Mouse (Mus musculus): Measurements from ENCODE around the gene Alkbh1.

- no peak for TF ChIP-seq CTCF (conservative IDR thresholded peaks at IDR 0.05; ENCODE audit: low read length)
- TF ChIP-seq NANOG (IDR thresholded peaks at IDR 0.05; ENCODE audit: borderline replicate concordance, low read length): no peak
Observed at GRCm38 (mm10) chr12:87409123-87409522, 34.7 kb downstream of the Alkbh1 start.
